Mouse (Mus musculus) frontal cortex, postnatal 25 days (tissue): ENCODE data around the gene Zan.

Experiments used
- DNase-seq, 2 experiments: peaks; one replicate each; pipeline ENCODE4 v3.0.0; 2022; ENCODE audit warnings: low spot score in 2 of 2

Zan gene

GRCm38 (mm10) chr5:137419105-137419504 lies 57.8 kb downstream of the Zan start:
- no peak for DNase-seq

GRCm38 (mm10) chr5:137414253-137414652 lies 62.6 kb downstream of the Zan start:
- DNase-seq: no peak

- DNase-seq: no peak
These were observed 65.6 kb downstream of the Zan start for GRCm38 (mm10) chr5:137411235-137411634.

GRCm38 (mm10) chr5:137410549-137410948 lies 66.3 kb downstream of the Zan start:
- DNase-seq: no peak

- DNase-seq: no peak
These were observed 66.8 kb downstream of the Zan start for GRCm38 (mm10) chr5:137410066-137410465.

GRCm38 (mm10) chr5:137409451-137409850 lies 67.4 kb downstream of the Zan start:
- no peak for DNase-seq

- DNase-seq: no peak
These were observed 72.8 kb downstream of the Zan start for GRCm38 (mm10) chr5:137404081-137404480.

- DNase-seq: no peak
These were observed 82.4 kb downstream of the Zan start for GRCm38 (mm10) chr5:137394456-137394855.

GRCm38 (mm10) chr5:137391641-137392040 lies 85.2 kb downstream of the Zan start:
- DNase-seq: no peak

- no peak for DNase-seq
These were observed 90.2 kb downstream of the Zan start for GRCm38 (mm10) chr5:137386712-137387111.

GRCm38 (mm10) chr5:137383441-137383840 lies 93.4 kb downstream of the Zan start:
- no peak for DNase-seq

GRCm38 (mm10) chr5:137381152-137381551 lies 95.7 kb downstream of the Zan start:
- DNase-seq: peak in 1 of 2 experiments; percentile 37

GRCm38 (mm10) chr5:137377603-137378002 lies 99.3 kb downstream of the Zan start:
- no peak for DNase-seq

- DNase-seq: no peak
These were observed 99.7 kb downstream of the Zan start for GRCm38 (mm10) chr5:137377176-137377575.

GRCm38 (mm10) chr5:137376722-137377121 lies 100.1 kb downstream of the Zan start:
- no peak for DNase-seq

- no peak for DNase-seq
These were observed 100.7 kb downstream of the Zan start for GRCm38 (mm10) chr5:137376198-137376597.

- no peak for DNase-seq
These were observed 101.2 kb downstream of the Zan start for GRCm38 (mm10) chr5:137375627-137376026.

- no peak for DNase-seq
These were observed 102.3 kb downstream of the Zan start for GRCm38 (mm10) chr5:137374521-137375080.

- no peak for DNase-seq
These were observed 103.4 kb downstream of the Zan start for GRCm38 (mm10) chr5:137373371-137373950.

- no peak for DNase-seq
These were observed 107.2 kb downstream of the Zan start for GRCm38 (mm10) chr5:137369665-137370064.

GRCm38 (mm10) chr5:137358382-137358781 lies 118.5 kb downstream of the Zan start:
- DNase-seq: no peak

- DNase-seq: no peak
These were observed 122.8 kb downstream of the Zan start for GRCm38 (mm10) chr5:137354091-137354490.

GRCm38 (mm10) chr5:137352011-137352975 lies 124.6 kb downstream of the Zan start:
- no peak for DNase-seq
